Mouse (Mus musculus) thymus, postnatal 10 days (tissue): ENCODE data around the gene Rab8a.

ENCODE experiments used
- DNase-seq, 2 experiments: peaks; one replicate each; pipeline ENCODE4 v3.0.0; 2021; ENCODE audit warnings: low spot score in 2 of 2

Rab8a gene

GRCm38 (mm10) chr8:72146556-72146955, 14.4 kb upstream of the Rab8a start:
- DNase-seq, result no peak

GRCm38 (mm10) chr8:72147266-72147665, 13.7 kb upstream of the Rab8a start:
- no peak for DNase-seq

GRCm38 (mm10) chr8:72149056-72149455, 11.9 kb upstream of the Rab8a start:
- no peak for DNase-seq

GRCm38 (mm10) chr8:72151418-72152078, 9.5 kb upstream of the Rab8a start:
- DNase-seq, result no peak

- DNase-seq, result no peak
Observed at GRCm38 (mm10) chr8:72153382-72153781, 7.6 kb upstream of the Rab8a start.

- no peak for DNase-seq
Observed at GRCm38 (mm10) chr8:72158096-72158495, 2.9 kb upstream of the Rab8a start.

- DNase-seq, result no peak
Observed at GRCm38 (mm10) chr8:72158726-72159125, 2.3 kb upstream of the Rab8a start.

- peak in 1 of 2 experiments; percentile 28 for DNase-seq
Observed at GRCm38 (mm10) chr8:72160007-72160406, 993 bp upstream of the Rab8a start.

GRCm38 (mm10) chr8:72162821-72163220, 1.8 kb downstream of the Rab8a start:
- DNase-seq, result peak; percentile 14 to 23

- DNase-seq, result peak in 1 of 2 experiments; percentile 24
Observed at GRCm38 (mm10) chr8:72169098-72169668, 8.2 kb downstream of the Rab8a start.

- DNase-seq, result peak in 1 of 2 experiments; percentile 16
Observed at GRCm38 (mm10) chr8:72169681-72170249, 8.8 kb downstream of the Rab8a start.

- DNase-seq, result peak; percentile 36 to 80
Observed at GRCm38 (mm10) chr8:72177346-72177925, 16.4 kb downstream of the Rab8a start.

GRCm38 (mm10) chr8:72183554-72184202, 22.7 kb downstream of the Rab8a start:
- DNase-seq, result no peak

GRCm38 (mm10) chr8:72187793-72188331, 26.9 kb downstream of the Rab8a start:
- no peak for DNase-seq

GRCm38 (mm10) chr8:72189417-72190214, 28.6 kb downstream of the Rab8a start, which contains the start of gene Hsh2d:
Gene Hsh2d (plus strand): TSS chr8:72189638.
- peak; percentile 31 to 66 for DNase-seq

GRCm38 (mm10) chr8:72190215-72190539, 29.2 kb downstream of the Rab8a start:
- DNase-seq, result no peak

- no peak for DNase-seq
Observed at GRCm38 (mm10) chr8:72192065-72192464, 31.1 kb downstream of the Rab8a start.

GRCm38 (mm10) chr8:72197997-72198396, 37.0 kb downstream of the Rab8a start:
- DNase-seq, result no peak

- no peak for DNase-seq
Observed at GRCm38 (mm10) chr8:72208582-72208981, 47.6 kb downstream of the Rab8a start.

GRCm38 (mm10) chr8:72210222-72210621, 49.2 kb downstream of the Rab8a start:
- DNase-seq, result no peak

- no peak for DNase-seq
Observed at GRCm38 (mm10) chr8:72210710-72211109, 49.7 kb downstream of the Rab8a start.
